Mouse (Mus musculus): Measurements from ENCODE around the gene Hoxd4.

- TF ChIP-seq GATA1 (IDR thresholded peaks at IDR 0.05; ENCODE audit: low read length), result no peak
- no peak for TF ChIP-seq TAL1 (IDR thresholded peaks at IDR 0.05; ENCODE audit: low read length)
Observed at GRCm38 (mm10) chr2:74691022-74691951, 20.4 kb upstream of the Hoxd4 start, which contains the start of gene Hoxd10.
